Mouse (Mus musculus): ENCODE measurements around the gene Ccdc151. TPM values are rescaled to one million over a fixed set of nuclear protein-coding genes. Genes with fewer than 3 reads are reported as not detected.

Gene Ccdc151
- total RNA-seq, 2 experiments from 2014 or later: not detected

Other genes with a start within 250 kb of the Ccdc151 start
- 1 to 10 TPM; 3.2 to 4.0 TPM for gene Spc24, start 242.3 kb downstream of the Ccdc151 start, total RNA-seq (2021)
- gene Kank2, start 203.9 kb downstream of the Ccdc151 start, total RNA-seq (2021): 10 to 100 TPM; 52.5 to 58.0 TPM
- gene Angptl8, start 167.1 kb downstream of the Ccdc151 start, total RNA-seq (2021): not detected
- gene Dock6, start 150.0 kb downstream of the Ccdc151 start, total RNA-seq (2021): 10 to 100 TPM; 34.9 to 36.9 TPM
- 10 to 100 TPM in 1 of 2 experiments, 1 to 10 TPM in 1; 9.2 to 12.1 TPM for gene Rab3d, start 84.4 kb downstream of the Ccdc151 start, total RNA-seq (2021)
- 1 to 10 TPM; 1.8 to 2.8 TPM for gene Ccdc159, start 75.2 kb downstream of the Ccdc151 start, total RNA-seq (2021)
- 10 to 100 TPM; 39.4 to 46.2 TPM for gene Tmem205, start 75.1 kb downstream of the Ccdc151 start, total RNA-seq (2021)
- 1 to 10 TPM; 1.5 to 2.0 TPM for gene Plppr2, start 65.6 kb downstream of the Ccdc151 start, total RNA-seq (2021)
- gene Swsap1, start 46.9 kb downstream of the Ccdc151 start, total RNA-seq (2021): 1 to 10 TPM; 5.8 to 7.4 TPM
- gene Epor, start 39.1 kb downstream of the Ccdc151 start, total RNA-seq (2021): 1 to 10 TPM in 1 of 2 experiments, under 1 TPM in 1; 0.83 to 1.6 TPM
- 1 to 10 TPM; 2.0 to 3.2 TPM for gene Rgl3, start 13.2 kb downstream of the Ccdc151 start, total RNA-seq (2021)
- 10 to 100 TPM; 63.0 to 71.8 TPM for gene Prkcsh, start 172 bp upstream of the Ccdc151 start, total RNA-seq (2021)
- under 1 TPM; 0.21 to 0.50 TPM for gene Elavl3, start 49.4 kb upstream of the Ccdc151 start, total RNA-seq (2021)
- gene Gm49318, start 68.6 kb upstream of the Ccdc151 start, total RNA-seq (2021): not detected
- 1 to 10 TPM; 4.0 to 4.3 TPM for gene Zfp653, start 68.7 kb upstream of the Ccdc151 start, total RNA-seq (2021)
- 100 to 1,000 TPM; 103 TPM for gene Ecsit, start 82.8 kb upstream of the Ccdc151 start, total RNA-seq (2021)
- gene Cnn1, start 96.6 kb upstream of the Ccdc151 start, total RNA-seq (2021): 10 to 100 TPM in 1 of 2 experiments, 1 to 10 TPM in 1; 7.6 to 10.4 TPM
- gene Elof1, start 114.5 kb upstream of the Ccdc151 start, total RNA-seq (2021): 10 to 100 TPM; 36.8 to 39.8 TPM
- 1 to 10 TPM; 1.6 to 3.5 TPM for gene Acp5, start 133.1 kb upstream of the Ccdc151 start, total RNA-seq (2021)
- gene Pigyl, start 154.2 kb upstream of the Ccdc151 start, total RNA-seq (2021): 10 to 100 TPM; 50.3 to 52.6 TPM
- gene Zfp872, start 185.5 kb upstream of the Ccdc151 start, total RNA-seq (2021): under 1 TPM; 0.16 to 0.31 TPM
- 10 to 100 TPM; 29.4 to 30.7 TPM for gene Zfp809, start 223.1 kb upstream of the Ccdc151 start, total RNA-seq (2021)

All from heart, postnatal 25 days (tissue).